Mouse (Mus musculus) heart, postnatal 0 days (tissue): ENCODE results near the gene Clec2g. TPM values are rescaled to one million over a fixed set of nuclear protein-coding genes. Genes with fewer than 3 reads are reported as not detected.
"Not testable (repeated sequence)": the region's sequence is repeated elsewhere in the genome, so short reads cannot be mapped to it uniquely, and the experiment has no call there.

Source experiments
- ATAC-seq: fragments of 200-750 bp; cut with Nextera tagmentation; 2 replicates; pipeline ENCODE4 v1.8.0; 2017; ENCODE audit warnings: low read depth, moderate number of reproducible peaks, moderate library complexity; ENCODE audit not compliant: insufficient read depth
- DNase-seq: peaks from one replicate; pipeline ENCODE4 v3.0.0-alpha.2; 2016; ENCODE audit warnings: low spot score
- H3K27ac ChIP-seq: fragments of 300-500 bp; sonication (generic); 2 replicates; pipeline ENCODE4 v1.5.1; 2014; ENCODE audit warnings: low read depth, mild to moderate bottlenecking
- H3K27me3 ChIP-seq: fragments of 300-500 bp; sonication (generic); 2 replicates; pipeline ENCODE4 v1.6.1; 2014; ENCODE audit warnings: low read length, mixed read lengths; ENCODE audit not compliant: control insufficient read depth, insufficient read depth
- H3K36me3 ChIP-seq: fragments of 300-500 bp; sonication (generic); replicated peaks from 2 replicates; pipeline ENCODE4 v1.6.1; 2014; ENCODE audit warnings: low read length, mixed read lengths; ENCODE audit not compliant: control insufficient read depth, insufficient read depth
- H3K4me1 ChIP-seq: fragments of 300-500 bp; sonication (generic); 2 replicates; pipeline ENCODE4 v1.6.1; 2014; ENCODE audit warnings: antibody characterized with exemption; ENCODE audit not compliant: control insufficient read depth, insufficient read depth
- H3K4me2 ChIP-seq: fragments of 300-500 bp; sonication (generic); 2 replicates; pipeline ENCODE4 v1.6.1; 2014; ENCODE audit warnings: low read depth, mild to moderate bottlenecking, low read length, moderate library complexity
- H3K4me3 ChIP-seq: fragments of 300-500 bp; sonication (generic); 2 replicates; pipeline ENCODE4 v1.5.1; 2014; ENCODE audit warnings: low read depth, low read length
- H3K9ac ChIP-seq: fragments of 300-500 bp; sonication (generic); replicated peaks from 2 replicates; pipeline ENCODE4 v1.6.1; 2014; ENCODE audit warnings: low read depth, low read length, mixed read lengths
- H3K9me3 ChIP-seq: fragments of 300-500 bp; sonication (generic); replicated peaks from 2 replicates; pipeline ENCODE4 v1.6.1; 2016; ENCODE audit warnings: low read length; ENCODE audit not compliant: control insufficient read depth
- CTCF ChIP-seq: IDR thresholded peaks from 2 replicates; pipeline ENCODE4 v1.5.1; 2016; ENCODE audit warnings: antibody characterized with exemption, control low read depth, low read depth
- EP300 ChIP-seq: IDR thresholded peaks from 2 replicates; pipeline ENCODE4 v1.6.1; 2016; ENCODE audit warnings: antibody characterized with exemption, low read depth
- WGBS: fragments of 180-500 bp; shearing (Covaris S2); extraction: QIAGEN DNeasy Blood & Tissue Kit; methylation state at CpG from one replicate; pipeline ENCODE4 v1.1.7; 2014; 5-methylcytosine and 5-hydroxymethylcytosine counted together
- polyA plus RNA-seq: library from polyadenylated mRNA; unstranded; fragments of >200 nt; fragmentation: Nextera tagmentation; extraction: Ambion mirVana; gene quantifications from 2 replicates; pipeline ENCODE4 v1.2.1, GENCODE M21; 2015
- total RNA-seq: library from RNA; depleted of rRNA; stranded (reverse); fragments of >200 nt; gene quantifications from 2 replicates; pipeline ENCODE4 v1.2.3, GENCODE M21; 2014; ENCODE audit warnings: low replicate concordance

The Clec2g gene
- total and polyA plus RNA-seq, 2 experiments from 2014 or later = not detected

DNA sequence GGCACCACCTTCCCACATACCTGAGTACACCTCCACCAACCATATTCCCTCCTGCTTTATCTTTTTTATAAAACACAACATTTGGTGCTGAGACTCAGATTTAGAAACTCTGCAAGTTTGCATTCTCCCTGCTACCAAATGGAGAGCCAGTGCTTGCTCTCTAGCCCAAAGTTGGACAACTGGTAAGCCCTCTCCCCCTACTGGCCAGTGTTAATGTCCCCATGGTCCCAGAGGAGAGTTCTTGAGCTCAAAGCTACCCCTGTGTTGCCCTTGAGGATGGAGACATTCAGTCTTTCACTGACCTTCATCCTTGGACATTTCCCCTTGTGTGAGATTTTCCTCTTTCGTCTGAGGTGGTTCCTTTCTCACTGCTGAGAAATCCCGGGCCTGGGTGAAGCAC is 34.1 kb upstream of the Clec2g start:
- ATAC-seq (no peak), DNase-seq (no peak)
- Histone ChIP-seq H3K4me1 (no peaks in the 10 kb centered on the region), H3K4me3 (no peak overlapping the region), H3K9me3 (no peaks in the 10 kb centered on the region), H3K4me2 (no peak overlapping the region), H3K27ac (no peak overlapping the region), H3K36me3 (no peaks in the 10 kb centered on the region), H3K27me3 (no peaks in the 10 kb centered on the region), H3K9ac (no peak overlapping the region)
- 78% methylated on average over 2 of the region's 2 CpGs for WGBS
- no peak for TF ChIP-seq CTCF
- no peak for TF ChIP-seq EP300

- not testable (repeated sequence) for H3K9me3 ChIP-seq, H3K27me3 ChIP-seq, H3K9ac ChIP-seq, H3K4me3 ChIP-seq, H3K4me1 ChIP-seq, ATAC-seq, H3K4me2 ChIP-seq, H3K27ac ChIP-seq, DNase-seq, H3K36me3 ChIP-seq
- 75% methylated on average over 6 of the region's 6 CpGs for WGBS
Observed at GRCm38 (mm10) chr6:128900796-128901552, 33.2 kb upstream of the Clec2g start.

DNA sequence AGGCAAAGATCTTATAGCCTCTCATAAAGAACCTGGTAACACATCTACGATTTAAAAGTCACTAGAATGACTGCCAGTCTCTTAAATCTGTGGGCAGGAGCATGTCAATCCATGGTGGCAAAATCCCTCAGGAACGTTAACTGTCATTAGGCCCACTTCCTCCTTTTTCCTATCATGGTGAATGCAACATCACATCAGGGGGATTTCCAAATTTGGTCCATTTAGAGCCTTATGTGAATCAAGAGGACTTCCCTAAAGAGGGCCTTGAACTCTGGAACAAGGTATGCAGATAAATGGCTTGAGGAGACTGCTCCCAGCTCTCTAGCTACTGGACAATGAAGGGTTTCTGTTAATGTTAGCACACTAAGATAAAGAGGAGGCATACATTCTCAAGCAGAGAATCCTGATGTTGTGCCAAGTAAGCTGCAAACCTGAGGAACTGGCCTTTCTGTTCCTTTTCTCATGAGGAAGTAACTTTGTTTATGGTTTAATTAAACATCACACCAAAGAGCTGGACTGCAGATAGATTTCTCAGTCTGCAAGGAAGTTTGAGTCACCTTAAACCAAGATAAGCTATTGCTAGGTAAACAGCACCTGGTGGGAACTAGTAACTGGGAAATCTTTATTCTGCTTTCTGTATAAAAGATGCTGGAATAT is 20.5 kb upstream of the Clec2g start:
- Histone ChIP-seq H3K27ac (no peak overlapping the region), H3K4me3 (no peak overlapping the region), H3K9me3 (no peaks in the 10 kb centered on the region), H3K9ac (no peak overlapping the region), H3K4me1 (no peaks in the 10 kb centered on the region), H3K4me2 (no peak overlapping the region), H3K27me3 (no peaks in the 10 kb centered on the region), H3K36me3 (no peaks in the 10 kb centered on the region)
- ATAC-seq (no peak), DNase-seq (no peak)
- TF ChIP-seq CTCF (no peak), EP300 (no peak)
- 65% methylated on average over 2 of the region's 2 CpGs for WGBS

DNA sequence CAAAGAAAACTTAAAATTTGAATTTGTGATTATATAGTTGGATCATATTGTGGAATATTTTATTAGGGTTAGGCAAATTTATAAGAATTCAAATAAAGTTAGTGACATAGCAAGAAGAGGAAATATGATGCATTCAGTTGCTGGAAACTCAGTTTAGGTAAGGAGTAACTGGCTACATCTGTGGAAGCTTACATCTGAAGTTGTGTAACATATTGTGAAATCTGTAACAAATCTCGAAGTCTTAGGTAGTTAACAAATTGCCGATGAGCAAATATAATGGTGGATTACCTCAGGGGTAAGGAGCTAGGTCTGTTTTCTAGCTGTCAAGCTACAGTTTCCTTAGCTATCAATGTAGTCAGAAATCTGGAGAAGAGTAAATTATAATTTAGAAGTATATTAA is 16.9 kb upstream of the Clec2g start:
- 76% methylated on average over 2 of the region's 2 CpGs for WGBS
- no peaks in the 10 kb centered on the region for H3K9me3 ChIP-seq

DNA sequence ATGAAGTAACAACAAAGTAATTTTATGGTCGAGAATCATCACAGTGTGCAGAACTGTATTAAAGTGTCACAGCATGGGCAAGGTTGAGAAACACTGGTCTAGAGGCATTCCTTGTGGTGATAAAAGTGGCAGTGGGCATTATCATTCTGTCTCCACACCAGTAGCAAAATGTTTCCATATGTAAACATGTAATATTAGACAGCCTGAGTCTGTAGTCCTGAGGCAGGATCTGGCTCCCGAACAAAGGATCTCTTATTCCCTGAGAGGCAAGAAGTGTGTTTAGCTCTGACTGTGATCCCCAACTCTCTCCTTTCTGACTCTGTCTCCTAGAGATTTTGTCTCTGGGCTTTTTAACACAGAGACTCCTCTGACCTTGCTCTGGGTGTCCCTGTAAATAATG is 1.1 kb upstream of the Clec2g start:
- H3K27ac ChIP-seq = no peak overlapping the region
- TF ChIP-seq EP300 = no peak
- no peak for TF ChIP-seq CTCF
- H3K4me3 ChIP-seq = no peak overlapping the region
- H3K9me3 ChIP-seq = no peaks in the 10 kb centered on the region
- DNase-seq (no peak), ATAC-seq (no peak)
- H3K4me2 ChIP-seq = no peak overlapping the region
- no peaks in the 10 kb centered on the region for H3K36me3 ChIP-seq
- H3K4me1 ChIP-seq = no peaks in the 10 kb centered on the region
- WGBS = 73% methylated on average over 2 of the region's 2 CpGs
- no peak overlapping the region for H3K9ac ChIP-seq
- H3K27me3 ChIP-seq = no peaks in the 10 kb centered on the region

More for the DNA sequence above, 16.9 kb upstream of the Clec2g start:
- ATAC-seq = no peak
- H3K4me2 ChIP-seq = no peak overlapping the region
- no peaks in the 10 kb centered on the region for H3K36me3 ChIP-seq
- TF ChIP-seq EP300 (no peak), CTCF (no peak)
- H3K9ac ChIP-seq = no peak overlapping the region
- H3K4me3 ChIP-seq = no peak overlapping the region
- no peak overlapping the region for H3K27ac ChIP-seq
- no peak for DNase-seq
- H3K4me1 ChIP-seq = no peaks in the 10 kb centered on the region
- no peaks in the 10 kb centered on the region for H3K27me3 ChIP-seq

DNA sequence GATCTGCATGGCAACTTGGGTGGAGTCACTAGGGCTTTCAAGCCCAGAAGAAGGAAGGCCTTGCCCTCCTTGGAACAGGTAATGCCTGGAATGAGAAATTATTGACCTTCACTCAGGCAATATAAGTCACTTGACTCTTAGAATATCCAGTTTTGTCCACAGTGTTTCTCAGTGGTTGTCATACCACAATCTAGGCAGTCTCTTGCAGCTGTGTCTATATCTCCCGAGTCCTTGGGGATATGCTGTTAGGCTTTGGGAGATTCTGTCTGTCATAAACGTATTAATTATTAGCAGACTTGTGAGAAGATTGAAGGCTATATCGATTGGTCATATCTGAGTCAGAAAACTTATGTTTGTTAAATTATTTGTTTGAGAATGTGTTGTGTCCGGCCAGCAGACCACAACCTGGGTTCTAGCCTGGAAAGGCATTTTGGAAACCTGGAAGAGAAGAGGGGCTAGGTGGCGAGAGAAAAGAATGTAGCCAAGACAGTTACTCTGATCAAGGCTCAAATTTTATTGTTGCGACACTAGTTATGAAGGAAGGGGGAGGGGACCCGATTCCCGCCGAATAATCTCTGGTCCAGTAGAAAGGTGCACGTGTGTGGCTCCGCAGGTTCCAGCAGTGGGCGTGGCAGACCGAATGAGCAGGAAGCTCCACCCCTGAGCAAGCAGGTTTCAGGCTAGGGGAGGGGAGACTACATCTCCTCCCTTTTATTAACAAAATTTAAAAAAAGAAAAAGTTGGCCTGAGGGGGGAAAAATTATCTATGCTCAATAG is 1.9 kb downstream of the Clec2g start:
- H3K9me3 ChIP-seq, H3K4me2 ChIP-seq, H3K9ac ChIP-seq, ATAC-seq, DNase-seq, H3K36me3 ChIP-seq, H3K27me3 ChIP-seq, H3K4me1 ChIP-seq, H3K27ac ChIP-seq, H3K4me3 ChIP-seq: not testable (repeated sequence)
- WGBS = 81% methylated on average over 4 of the region's 13 CpGs
